Mouse (Mus musculus): ENCODE measurements around the gene Cct8l1. TPM values are rescaled to one million over a fixed set of nuclear protein-coding genes. Genes with fewer than 3 reads are reported as not detected.

The Cct8l1 gene
- polyA plus RNA-seq, 1 experiment from 2014 or later = not detected

DNA sequence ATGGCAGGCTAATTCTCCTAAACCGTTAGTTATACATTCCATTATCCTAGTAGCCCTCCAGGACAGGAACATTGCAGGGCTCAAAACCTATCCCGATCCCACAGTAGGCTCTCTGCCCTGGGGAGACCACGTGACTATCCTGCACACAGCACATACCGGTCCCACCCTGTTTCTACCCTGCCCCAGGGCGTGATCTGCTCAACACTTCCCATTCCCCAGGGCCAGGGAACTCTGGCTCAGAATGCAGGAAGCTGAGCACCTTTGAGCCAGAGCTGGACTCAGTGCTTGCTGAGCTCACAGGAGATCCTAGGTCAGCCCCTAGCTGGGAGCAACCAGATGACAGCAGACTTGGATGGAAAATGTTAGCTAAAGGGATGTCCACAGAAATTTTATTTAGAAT, 10.2 kb downstream of the Cct8l1 start:
- H3K27me3 ChIP-seq (ENCODE audit: control insufficient read depth, insufficient read depth, low read length) = no peaks in the 10 kb centered on the region
- no peaks in the 10 kb centered on the region for H3K36me3 ChIP-seq (ENCODE audit: control insufficient read depth, insufficient read depth, low read length)
- ATAC-seq (ENCODE audit: low FRiP score, low TSS enrichment) (no peak), DNase-seq (no peak)
- no peak overlapping the region for H3K4me3 ChIP-seq (replicated peaks; ENCODE audit: low read depth, low read length)
- 45% methylated on average over 5 of the region's 5 CpGs for WGBS
- H3K27ac ChIP-seq (replicated peaks; ENCODE audit: low read depth, low read length) = no peak overlapping the region
- H3K9me3 ChIP-seq (ENCODE audit: control insufficient read depth, low read length) = no peaks in the 10 kb centered on the region
- no peak overlapping the region for H3K9ac ChIP-seq (replicated peaks; ENCODE audit: low read length)
- H3K4me1 ChIP-seq (ENCODE audit: control insufficient read depth, insufficient read depth, low read length) = no peaks in the 10 kb centered on the region
- H3K4me2 ChIP-seq (ENCODE audit: low read length) = no peak overlapping the region

DNA sequence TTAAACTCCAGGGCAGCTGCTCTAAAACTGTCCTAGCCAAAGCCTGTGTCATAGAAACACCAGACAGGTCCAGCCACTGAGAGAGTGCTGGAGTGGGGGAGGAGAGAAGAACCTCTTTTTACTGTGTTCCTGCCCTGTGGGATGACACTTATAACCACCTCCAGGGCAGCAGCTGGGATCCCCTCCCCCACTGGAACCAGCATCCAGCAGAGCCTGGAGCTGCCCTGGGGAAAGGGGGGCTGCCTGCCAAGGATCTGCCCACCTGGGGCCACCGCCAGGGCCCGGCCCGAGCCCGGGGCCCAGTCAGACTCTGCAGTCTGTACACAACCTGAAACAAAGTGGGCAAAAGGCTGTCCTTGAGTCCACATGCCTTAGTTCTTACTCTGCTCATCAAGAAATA, 11.1 kb downstream of the Cct8l1 start:
- no peaks in the 10 kb centered on the region for H3K36me3 ChIP-seq (ENCODE audit: control insufficient read depth, insufficient read depth, low read length)
- H3K27me3 ChIP-seq (ENCODE audit: control insufficient read depth, insufficient read depth, low read length) = no peaks in the 10 kb centered on the region
- ATAC-seq (ENCODE audit: low FRiP score, low TSS enrichment) (no peak), DNase-seq (no peak)
- no peak overlapping the region for H3K27ac ChIP-seq (replicated peaks; ENCODE audit: low read depth, low read length)
- no peak overlapping the region for H3K4me3 ChIP-seq (replicated peaks; ENCODE audit: low read depth, low read length)
- H3K9ac ChIP-seq (replicated peaks; ENCODE audit: low read length) = no peak overlapping the region
- H3K9me3 ChIP-seq (ENCODE audit: control insufficient read depth, low read length) = no peaks in the 10 kb centered on the region
- 40% methylated on average over 4 of the region's 4 CpGs for WGBS
- no peaks in the 10 kb centered on the region for H3K4me1 ChIP-seq (ENCODE audit: control insufficient read depth, insufficient read depth, low read length)
- H3K4me2 ChIP-seq (ENCODE audit: low read length) = no peak overlapping the region

DNA sequence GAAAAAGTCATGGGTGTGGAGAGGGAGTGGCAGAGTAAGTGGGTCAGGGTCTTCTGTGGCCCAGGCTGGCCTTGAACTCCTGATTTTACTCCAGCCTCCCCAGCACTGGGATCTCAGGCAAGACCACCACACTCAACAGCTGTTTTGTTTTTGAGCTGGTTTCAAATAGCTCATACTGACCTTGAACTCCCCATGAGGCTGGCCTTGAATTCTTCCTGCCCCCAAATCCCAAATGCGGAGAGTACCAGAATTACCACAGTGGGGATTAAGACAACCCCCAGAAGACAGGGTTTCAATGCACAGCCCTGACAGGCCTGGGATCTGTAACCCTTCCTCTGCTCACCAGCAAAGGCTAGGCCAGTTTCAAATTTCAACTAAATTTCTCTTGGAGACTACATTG, 12.1 kb downstream of the Cct8l1 start:
- H3K4me2 ChIP-seq (ENCODE audit: low read length) = no peak overlapping the region
- DNase-seq (no peak), ATAC-seq (ENCODE audit: low FRiP score, low TSS enrichment) (no peak)
- H3K36me3 ChIP-seq (ENCODE audit: control insufficient read depth, insufficient read depth, low read length) = no peaks in the 10 kb centered on the region
- no peaks in the 10 kb centered on the region for H3K27me3 ChIP-seq (ENCODE audit: control insufficient read depth, insufficient read depth, low read length)
- no peak overlapping the region for H3K9ac ChIP-seq (replicated peaks; ENCODE audit: low read length)
- no peaks in the 10 kb centered on the region for H3K4me1 ChIP-seq (ENCODE audit: control insufficient read depth, insufficient read depth, low read length)
- no peak overlapping the region for H3K4me3 ChIP-seq (replicated peaks; ENCODE audit: low read depth, low read length)
- H3K9me3 ChIP-seq (ENCODE audit: control insufficient read depth, low read length) = no peaks in the 10 kb centered on the region
- no peak overlapping the region for H3K27ac ChIP-seq (replicated peaks; ENCODE audit: low read depth, low read length)
- WGBS = 69% methylated on average over 1 of the region's 1 CpGs

DNA sequence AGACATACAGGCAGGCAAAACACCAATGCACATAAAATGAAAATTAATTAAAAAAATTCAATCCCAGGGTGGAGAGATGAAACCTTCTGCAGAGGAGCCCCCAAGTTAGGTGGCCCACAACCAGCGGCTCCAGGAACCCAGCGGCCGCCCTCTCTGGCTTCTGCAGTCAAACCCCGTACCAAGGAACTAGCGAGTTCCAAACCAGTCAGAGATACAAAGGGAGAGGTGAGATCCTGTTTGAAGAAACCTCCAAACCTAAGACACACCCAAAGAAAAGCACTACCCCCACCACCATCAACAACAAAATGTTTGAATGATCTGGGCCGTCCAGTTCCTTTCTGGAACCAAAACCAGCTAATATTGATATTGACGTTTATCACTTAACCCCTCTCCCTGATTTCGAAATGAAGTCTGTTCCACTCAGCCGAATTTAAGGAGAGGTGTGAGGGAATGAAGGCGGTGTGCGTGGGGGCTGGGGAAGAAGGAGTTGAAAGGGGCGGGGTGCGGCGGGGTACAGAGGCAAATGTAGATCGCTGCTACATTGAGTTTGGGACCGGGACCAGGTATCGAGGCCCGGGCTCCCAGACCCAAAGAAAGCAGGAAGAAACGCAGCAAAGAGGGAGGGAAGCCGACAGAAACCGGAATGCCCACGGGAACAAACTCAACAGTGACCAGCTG, 13.1 kb downstream of the Cct8l1 start:
- peak overlapping the region; percentile 65; the same call in 1 of the 2 replicates for H3K27ac ChIP-seq (replicated peaks; ENCODE audit: low read depth, low read length)
- no peak for DNase-seq
- WGBS = 11% methylated on average over 22 of the region's 22 CpGs

DNA sequence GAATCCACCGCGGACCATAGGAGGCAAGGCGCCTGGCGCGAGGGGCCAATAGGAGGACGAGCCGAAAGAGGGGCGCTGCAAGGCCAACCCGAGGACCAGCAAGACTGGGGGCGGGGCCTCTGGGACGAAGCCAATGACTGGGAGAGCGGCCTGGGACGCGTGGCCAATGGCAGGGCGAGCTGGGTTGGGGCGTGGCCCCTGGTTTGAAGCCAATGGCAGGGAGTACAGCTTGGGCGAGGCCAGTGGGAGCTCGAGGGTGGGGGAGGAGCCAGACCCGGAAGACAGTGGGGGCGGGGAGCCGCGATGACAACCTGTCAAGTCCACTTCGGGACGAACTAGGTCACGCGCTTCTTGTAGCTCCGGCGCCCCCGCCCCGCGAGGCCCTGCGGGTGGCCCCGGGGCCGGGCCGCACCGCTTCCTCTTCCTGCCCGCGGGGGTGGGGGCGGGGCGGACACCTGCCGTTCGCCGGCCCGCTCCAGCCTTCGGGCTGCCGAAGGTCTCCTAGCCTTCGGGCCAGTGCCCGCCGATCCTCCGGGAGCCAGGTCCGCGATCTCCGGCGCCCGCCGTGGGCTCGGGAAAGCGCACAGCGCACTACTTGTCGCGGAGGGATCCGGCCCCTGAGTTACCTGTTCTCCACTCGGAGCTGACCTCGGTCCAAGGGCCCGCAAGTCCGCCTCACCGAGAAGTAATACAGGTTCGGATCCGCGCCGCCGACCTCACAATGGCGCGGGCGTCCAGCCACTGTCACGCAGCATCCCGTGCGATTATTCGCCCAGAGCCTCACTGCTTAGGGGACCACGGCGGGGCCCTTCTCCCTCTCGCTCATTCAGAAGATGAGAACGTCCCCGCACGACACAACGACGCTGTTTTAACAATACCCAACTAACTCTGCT, 13.9 kb downstream of the Cct8l1 start:
- H3K9me3 ChIP-seq (ENCODE audit: control insufficient read depth, low read length) = no peaks in the 10 kb centered on the region
- H3K27me3 ChIP-seq (ENCODE audit: control insufficient read depth, insufficient read depth, low read length) = no peaks in the 10 kb centered on the region
- peak overlapping the region; percentile 48 for H3K4me2 ChIP-seq (ENCODE audit: low read length)
- H3K4me3 ChIP-seq (replicated peaks; ENCODE audit: low read depth, low read length) = peak overlapping the region; percentile 75
- no peaks in the 10 kb centered on the region for H3K36me3 ChIP-seq (ENCODE audit: control insufficient read depth, insufficient read depth, low read length)
- peak overlapping the region; percentile 86 for H3K9ac ChIP-seq (replicated peaks; ENCODE audit: low read length)
- H3K27ac ChIP-seq (replicated peaks; ENCODE audit: low read depth, low read length) = peak overlapping the region; percentile 98
- DNase-seq (peak; percentile 100), ATAC-seq (ENCODE audit: low FRiP score, low TSS enrichment) (peak; percentile 99)
- WGBS = under 1% methylated on average over 85 of the region's 87 CpGs
- H3K4me1 ChIP-seq (ENCODE audit: control insufficient read depth, insufficient read depth, low read length) = no peaks in the 10 kb centered on the region

More for the DNA sequence above, 13.1 kb downstream of the Cct8l1 start:
- Histone ChIP-seq H3K9ac (replicated peaks; ENCODE audit: low read length) (peak overlapping the region; percentile 17), H3K36me3 (ENCODE audit: control insufficient read depth, insufficient read depth, low read length) (no peaks in the 10 kb centered on the region), H3K27me3 (ENCODE audit: control insufficient read depth, insufficient read depth, low read length) (no peaks in the 10 kb centered on the region), H3K4me2 (ENCODE audit: low read length) (peak overlapping the region; percentile 48), H3K9me3 (ENCODE audit: control insufficient read depth, low read length) (no peaks in the 10 kb centered on the region), H3K4me1 (ENCODE audit: control insufficient read depth, insufficient read depth, low read length) (no peaks in the 10 kb centered on the region), H3K4me3 (replicated peaks; ENCODE audit: low read depth, low read length) (peak overlapping the region; percentile 75)
- ATAC-seq (ENCODE audit: low FRiP score, low TSS enrichment) = peak; percentile 52

DNA sequence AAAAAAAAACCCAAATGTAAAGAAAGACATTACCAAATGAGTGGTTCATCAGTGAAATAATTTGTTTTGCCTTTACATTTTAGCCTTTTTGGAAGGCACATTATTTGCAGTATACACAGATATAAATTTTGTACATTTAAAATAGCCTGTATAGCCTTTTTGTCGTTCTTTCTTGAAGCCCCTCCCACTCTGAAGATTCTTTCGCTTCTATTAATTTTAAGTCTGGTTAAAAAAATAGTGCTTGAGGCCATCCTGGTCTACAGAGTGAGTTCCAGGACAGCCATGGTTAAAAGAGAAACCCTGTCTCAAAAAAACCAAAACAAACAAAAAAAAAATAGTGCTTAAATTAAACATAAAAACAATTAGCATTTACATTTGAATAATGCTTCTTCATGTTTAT, 14.8 kb downstream of the Cct8l1 start:
- H3K27ac ChIP-seq (replicated peaks; ENCODE audit: low read depth, low read length) = peak overlapping the region; percentile 98
- peak overlapping the region; percentile 86 for H3K9ac ChIP-seq (replicated peaks; ENCODE audit: low read length)
- peak overlapping the region; percentile 48 for H3K4me2 ChIP-seq (ENCODE audit: low read length)

DNA sequence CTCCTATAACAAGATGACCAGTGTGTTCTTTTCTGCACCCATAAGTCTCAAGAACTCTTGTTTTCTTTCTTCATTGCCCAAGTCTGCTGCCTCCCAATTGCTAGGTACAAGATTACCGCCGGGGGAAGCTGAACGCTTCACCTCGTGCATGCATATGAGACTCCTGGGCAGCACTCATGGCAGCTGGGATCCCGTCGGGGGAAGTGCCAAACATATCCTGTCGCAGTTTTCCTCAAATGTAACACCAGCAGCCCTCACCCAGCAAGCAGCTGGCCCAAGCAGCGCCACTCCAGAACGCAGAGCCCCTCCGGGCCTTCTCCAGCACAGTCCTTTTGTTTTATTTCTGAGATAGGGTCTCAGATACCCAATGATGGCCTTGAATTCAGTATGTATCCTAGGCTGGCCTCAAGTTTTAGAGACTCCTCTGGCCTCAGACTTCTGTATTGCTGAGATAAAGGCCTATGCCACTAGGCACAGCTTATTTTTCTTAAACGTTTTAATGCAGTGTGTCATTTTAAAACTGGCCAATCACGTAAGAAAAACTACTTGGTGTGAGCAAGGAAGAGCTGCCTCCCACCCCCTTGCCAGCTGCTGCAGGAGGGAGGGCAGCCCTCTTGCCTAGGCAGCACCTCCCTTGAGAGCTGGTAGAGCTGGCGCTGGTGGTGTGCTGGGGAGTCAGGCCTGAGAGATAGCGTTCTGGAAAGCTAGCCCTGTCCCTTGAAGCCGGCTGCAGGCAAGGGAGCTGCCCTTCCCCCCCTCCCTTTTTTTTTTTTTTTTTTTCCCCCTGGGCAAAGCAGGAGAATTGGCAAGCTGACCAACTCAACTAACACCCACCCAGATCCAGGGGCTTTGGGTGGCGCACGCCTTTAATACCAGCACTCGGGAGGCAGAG, 16.6 kb downstream of the Cct8l1 start:
- peak; percentile 15 for DNase-seq

More for the DNA sequence above, 14.8 kb downstream of the Cct8l1 start:
- H3K4me1 ChIP-seq (ENCODE audit: control insufficient read depth, insufficient read depth, low read length) = no peaks in the 10 kb centered on the region
- H3K27me3 ChIP-seq (ENCODE audit: control insufficient read depth, insufficient read depth, low read length) = no peaks in the 10 kb centered on the region
- no peaks in the 10 kb centered on the region for H3K36me3 ChIP-seq (ENCODE audit: control insufficient read depth, insufficient read depth, low read length)
- ATAC-seq (ENCODE audit: low FRiP score, low TSS enrichment) (no peak), DNase-seq (no peak)
- peak overlapping the region; percentile 75 for H3K4me3 ChIP-seq (replicated peaks; ENCODE audit: low read depth, low read length)
- WGBS = 18% methylated on average over 2 of the region's 2 CpGs
- H3K9me3 ChIP-seq (ENCODE audit: control insufficient read depth, low read length) = no peaks in the 10 kb centered on the region

DNA sequence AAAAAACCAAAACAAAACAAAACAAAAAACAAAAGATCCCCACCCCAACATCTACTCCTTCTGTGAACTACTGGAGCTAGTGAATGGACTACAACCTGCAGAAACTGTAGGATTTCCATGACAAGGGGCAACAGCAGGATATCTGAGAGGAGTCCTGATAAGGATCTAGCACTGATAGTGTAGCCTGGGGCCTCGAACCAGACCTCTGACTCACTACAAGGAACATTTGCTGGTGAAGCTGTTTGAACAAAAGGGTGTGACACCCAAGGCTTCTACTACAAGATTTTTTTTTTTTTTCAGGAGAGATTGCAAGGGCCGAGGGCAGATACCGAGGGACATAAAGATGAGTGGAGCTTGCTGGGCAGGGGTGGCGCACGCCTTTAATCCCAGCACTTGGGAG, 17.4 kb downstream of the Cct8l1 start:
- no peaks in the 10 kb centered on the region for H3K27me3 ChIP-seq (ENCODE audit: control insufficient read depth, insufficient read depth, low read length)
- no peaks in the 10 kb centered on the region for H3K9me3 ChIP-seq (ENCODE audit: control insufficient read depth, low read length)
- no peaks in the 10 kb centered on the region for H3K4me1 ChIP-seq (ENCODE audit: control insufficient read depth, insufficient read depth, low read length)
- WGBS = 84% methylated on average over 5 of the region's 5 CpGs
- H3K4me2 ChIP-seq (ENCODE audit: low read length) = no peak overlapping the region
- no peaks in the 10 kb centered on the region for H3K36me3 ChIP-seq (ENCODE audit: control insufficient read depth, insufficient read depth, low read length)
- H3K9ac ChIP-seq (replicated peaks; ENCODE audit: low read length) = no peak overlapping the region
- H3K27ac ChIP-seq (replicated peaks; ENCODE audit: low read depth, low read length) = no peak overlapping the region
- ATAC-seq (ENCODE audit: low FRiP score, low TSS enrichment) = no peak
- H3K4me3 ChIP-seq (replicated peaks; ENCODE audit: low read depth, low read length) = no peak overlapping the region
- DNase-seq = no peak

More for the DNA sequence above, 16.6 kb downstream of the Cct8l1 start:
- Histone ChIP-seq H3K27ac (replicated peaks; ENCODE audit: low read depth, low read length) (no peak overlapping the region), H3K9ac (replicated peaks; ENCODE audit: low read length) (no peak overlapping the region), H3K27me3 (ENCODE audit: control insufficient read depth, insufficient read depth, low read length) (no peaks in the 10 kb centered on the region), H3K36me3 (ENCODE audit: control insufficient read depth, insufficient read depth, low read length) (no peaks in the 10 kb centered on the region), H3K4me2 (ENCODE audit: low read length) (no peak overlapping the region), H3K9me3 (ENCODE audit: control insufficient read depth, low read length) (no peaks in the 10 kb centered on the region), H3K4me3 (replicated peaks; ENCODE audit: low read depth, low read length) (no peak overlapping the region), H3K4me1 (ENCODE audit: control insufficient read depth, insufficient read depth, low read length) (no peaks in the 10 kb centered on the region)
- no peak for ATAC-seq (ENCODE audit: low FRiP score, low TSS enrichment)
- WGBS = 46% methylated on average over 18 of the region's 18 CpGs
